In the genomic region with DNA sequence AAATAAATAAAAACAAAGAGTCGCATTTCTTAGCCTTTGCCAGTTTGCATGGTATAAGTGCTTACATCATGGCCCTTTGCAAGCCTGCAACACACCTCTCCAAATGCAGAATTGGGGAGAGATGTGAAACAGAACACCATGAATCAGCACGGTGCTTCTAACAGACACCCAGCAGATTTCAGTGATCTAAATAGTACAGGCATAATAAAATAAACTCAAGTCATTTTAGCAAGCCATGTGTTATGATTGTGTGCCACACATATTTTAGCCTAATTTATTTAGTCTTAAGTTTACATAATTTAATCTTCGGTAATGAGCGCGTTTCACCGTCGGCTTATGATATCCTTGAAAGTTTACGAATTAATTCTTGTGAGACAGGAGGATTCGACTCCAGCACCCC, we compare ENCODE assay signal across 17 mouse cellular contexts.
"Had no signal": no experiment of that assay in that cellular context is flagged by ENCODE, and none has a peak within 500 bp of the region (broad histone marks: within the 10 kb centered on the region; RNA-seq: fewer than 3 reads in every experiment).

No protein-coding gene starts in this region.

- H3K9me3 ChIP-seq: lung, embryonic 15.5 days; megakaryocyte, embryonic 14.5 days; midbrain, embryonic 13.5 days; midbrain, embryonic 15.5 days; neural tube, embryonic 12.5 days; stomach, embryonic 15.5 days had no signal

- DNase-seq: lung, adult 2 months; lung, postnatal 14 days; lung, postnatal 36 days; right cerebral cortex, postnatal 14 days; thymus, adult 2 months; thymus, postnatal 25 days; thymus, postnatal 4 days had no signal

- H3K36me3 ChIP-seq: lung, embryonic 15.5 days; midbrain, embryonic 13.5 days; midbrain, embryonic 15.5 days; neural tube, embryonic 12.5 days; stomach, embryonic 15.5 days had no signal

- H3K4me2 ChIP-seq: lung, embryonic 15.5 days; midbrain, embryonic 11.5 days; midbrain, embryonic 13.5 days; midbrain, embryonic 15.5 days; neural tube, embryonic 12.5 days; stomach, embryonic 15.5 days had no signal

- H3K4me3 ChIP-seq: lung, embryonic 15.5 days; megakaryocyte, embryonic 14.5 days; midbrain, embryonic 13.5 days; midbrain, embryonic 15.5 days; neural tube, embryonic 12.5 days; stomach, embryonic 15.5 days had no signal

- H3K27me3 ChIP-seq: lung, embryonic 15.5 days; megakaryocyte, embryonic 14.5 days; midbrain, embryonic 13.5 days; midbrain, embryonic 15.5 days; neural tube, embryonic 12.5 days; stomach, embryonic 15.5 days had no signal

- ATAC-seq: lung, postnatal 0 days; midbrain, embryonic 13.5 days; midbrain, embryonic 15.5 days had no signal

- H3K9ac ChIP-seq: lung, embryonic 15.5 days; midbrain, embryonic 13.5 days; midbrain, embryonic 15.5 days; neural tube, embryonic 12.5 days; stomach, embryonic 15.5 days had no signal

- H3K27ac ChIP-seq: lung, embryonic 15.5 days; macrophage; midbrain, embryonic 13.5 days; midbrain, embryonic 15.5 days; neural tube, embryonic 12.5 days; stomach, embryonic 15.5 days; stomach, postnatal 0 days had no signal

- H3K4me1 ChIP-seq: lung, embryonic 15.5 days; megakaryocyte, embryonic 14.5 days; midbrain, embryonic 15.5 days; neural tube, embryonic 12.5 days had no signal
